Mouse (Mus musculus): ENCODE data around the gene Mdfi.

Mdfi gene

GRCm38 (mm10) chr17:47845609-47846008, 11.1 kb upstream of the Mdfi start:
- no peak for DNase-seq

GRCm38 (mm10) chr17:47843465-47843864, 9.0 kb upstream of the Mdfi start:
- DNase-seq: no peak

GRCm38 (mm10) chr17:47841931-47842623, 7.6 kb upstream of the Mdfi start:
- DNase-seq: peak; percentile 20 to 40

GRCm38 (mm10) chr17:47841521-47841920, 7.0 kb upstream of the Mdfi start:
- DNase-seq: no peak

- no peak for DNase-seq
These were observed 3.3 kb upstream of the Mdfi start for GRCm38 (mm10) chr17:47837808-47838207.

GRCm38 (mm10) chr17:47833628-47834481, 636 bp downstream of the Mdfi start:
- DNase-seq: no peak

- no peak for DNase-seq
These were observed 1.4 kb downstream of the Mdfi start for GRCm38 (mm10) chr17:47833029-47833627.

- no peak for DNase-seq
These were observed 1.9 kb downstream of the Mdfi start for GRCm38 (mm10) chr17:47832501-47833028.

- DNase-seq: no peak
These were observed 2.7 kb downstream of the Mdfi start for GRCm38 (mm10) chr17:47831772-47832171.

- no peak for DNase-seq
These were observed 3.3 kb downstream of the Mdfi start for GRCm38 (mm10) chr17:47831161-47831560.

- no peak for DNase-seq
These were observed 13.2 kb downstream of the Mdfi start for GRCm38 (mm10) chr17:47821339-47821738.

- no peak for DNase-seq
These were observed 16.3 kb downstream of the Mdfi start for GRCm38 (mm10) chr17:47818038-47818725.

GRCm38 (mm10) chr17:47815446-47815845, 19.0 kb downstream of the Mdfi start:
- DNase-seq: no peak

GRCm38 (mm10) chr17:47814496-47814895, 20.0 kb downstream of the Mdfi start:
- DNase-seq: no peak

GRCm38 (mm10) chr17:47813616-47814015, 20.9 kb downstream of the Mdfi start:
- no peak for DNase-seq

GRCm38 (mm10) chr17:47812200-47812599, 22.3 kb downstream of the Mdfi start:
- DNase-seq: no peak

- DNase-seq: no peak
These were observed 23.2 kb downstream of the Mdfi start for GRCm38 (mm10) chr17:47811265-47811800.

GRCm38 (mm10) chr17:47806230-47806629, 28.3 kb downstream of the Mdfi start:
- DNase-seq: no peak

- no peak for DNase-seq
These were observed 29.2 kb downstream of the Mdfi start for GRCm38 (mm10) chr17:47805047-47805835.

- no peak for DNase-seq
These were observed 30.8 kb downstream of the Mdfi start for GRCm38 (mm10) chr17:47803662-47804061.

GRCm38 (mm10) chr17:47802806-47803205, 31.7 kb downstream of the Mdfi start:
- no peak for DNase-seq

GRCm38 (mm10) chr17:47797383-47797782, 37.1 kb downstream of the Mdfi start:
- DNase-seq: no peak

Data from cerebellum, adult 18-20 months (tissue).